Mouse (Mus musculus) cerebellum, postnatal 14 days (tissue): ENCODE measurements at regions not wholly inside any gene's neighbourhood (a gene's known extent, or its start where the extent isn't known, plus 50 kb on each side); places are given as distances from the start of the nearest gene placed in this dataset.

Experiments used
- DNase-seq, 2 experiments: peaks; one replicate each; pipeline ENCODE4 v3.0.0; 2021; ENCODE audit warnings: mixed read lengths in 2 of 2

- DNase-seq: no peak
Observed at GRCm38 (mm10) chr1:151088535-151089125, 93.7 kb upstream of the Gm47985 start.

DNA sequence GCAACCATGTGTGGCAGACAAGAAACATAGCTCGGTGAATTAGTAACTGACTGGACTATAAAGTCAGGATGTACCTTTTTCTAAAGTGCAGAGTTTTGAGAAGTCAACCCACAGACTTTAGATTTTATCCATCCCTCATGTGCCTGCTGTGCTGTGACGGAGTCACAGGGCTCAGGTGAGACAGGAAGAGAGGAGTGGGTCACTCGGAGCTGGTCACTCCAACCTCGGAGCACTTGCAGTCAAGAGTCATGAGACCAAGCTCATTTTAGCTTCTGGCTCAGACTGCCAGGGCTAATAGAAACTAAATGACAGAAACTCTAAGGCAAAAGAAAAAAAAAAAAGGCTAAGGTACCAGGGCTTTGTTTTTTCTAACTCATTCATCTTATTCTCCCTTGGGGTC lies 90.3 kb upstream of the Gm47985 start:
- no peak for DNase-seq

GRCm38 (mm10) chr1:151095344-151096050 lies 86.8 kb upstream of the Gm47985 start:
- no peak for DNase-seq

DNA sequence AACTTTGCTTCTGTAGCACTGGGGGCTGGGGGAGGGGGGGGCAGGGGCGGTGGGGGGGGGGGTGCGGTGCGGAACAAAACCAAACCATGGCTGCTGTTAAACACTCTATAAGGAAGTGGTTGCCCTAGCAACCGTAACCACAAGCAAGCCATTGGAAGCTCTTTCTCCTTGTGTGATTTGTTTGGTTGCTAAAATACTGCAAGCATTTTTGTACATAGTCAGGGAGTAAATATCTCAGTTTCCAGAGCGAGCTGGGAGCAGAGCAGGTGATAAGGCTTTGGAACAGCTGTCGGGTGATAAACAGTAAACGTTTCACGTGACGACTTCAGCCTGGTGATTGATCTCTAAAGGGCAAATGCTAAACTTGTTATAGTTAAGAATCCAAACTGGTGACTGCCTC lies 86.3 kb upstream of the Gm47985 start:
- DNase-seq: no peak

- no peak for DNase-seq
Observed at GRCm38 (mm10) chr1:151097506-151097905, 84.8 kb upstream of the Gm47985 start.

DNA sequence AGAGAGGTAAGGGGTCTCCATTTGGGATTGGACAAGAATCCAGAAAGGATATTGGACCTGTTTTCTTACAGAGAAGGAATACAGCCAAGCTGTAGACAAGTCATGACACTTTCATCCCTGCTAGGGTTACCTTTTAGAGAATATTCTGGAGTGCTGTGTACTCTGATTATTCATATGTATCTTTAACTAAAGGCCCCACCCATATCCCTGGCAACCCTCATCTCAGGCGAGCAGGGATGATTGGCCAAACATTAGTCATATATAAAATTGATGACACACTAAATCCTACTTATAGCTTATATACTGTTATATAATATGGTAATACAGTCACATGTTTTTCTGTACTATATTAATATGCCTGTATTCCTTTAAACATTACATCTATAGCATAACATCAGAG lies 83.6 kb upstream of the Gm47985 start:
- DNase-seq: no peak

DNA sequence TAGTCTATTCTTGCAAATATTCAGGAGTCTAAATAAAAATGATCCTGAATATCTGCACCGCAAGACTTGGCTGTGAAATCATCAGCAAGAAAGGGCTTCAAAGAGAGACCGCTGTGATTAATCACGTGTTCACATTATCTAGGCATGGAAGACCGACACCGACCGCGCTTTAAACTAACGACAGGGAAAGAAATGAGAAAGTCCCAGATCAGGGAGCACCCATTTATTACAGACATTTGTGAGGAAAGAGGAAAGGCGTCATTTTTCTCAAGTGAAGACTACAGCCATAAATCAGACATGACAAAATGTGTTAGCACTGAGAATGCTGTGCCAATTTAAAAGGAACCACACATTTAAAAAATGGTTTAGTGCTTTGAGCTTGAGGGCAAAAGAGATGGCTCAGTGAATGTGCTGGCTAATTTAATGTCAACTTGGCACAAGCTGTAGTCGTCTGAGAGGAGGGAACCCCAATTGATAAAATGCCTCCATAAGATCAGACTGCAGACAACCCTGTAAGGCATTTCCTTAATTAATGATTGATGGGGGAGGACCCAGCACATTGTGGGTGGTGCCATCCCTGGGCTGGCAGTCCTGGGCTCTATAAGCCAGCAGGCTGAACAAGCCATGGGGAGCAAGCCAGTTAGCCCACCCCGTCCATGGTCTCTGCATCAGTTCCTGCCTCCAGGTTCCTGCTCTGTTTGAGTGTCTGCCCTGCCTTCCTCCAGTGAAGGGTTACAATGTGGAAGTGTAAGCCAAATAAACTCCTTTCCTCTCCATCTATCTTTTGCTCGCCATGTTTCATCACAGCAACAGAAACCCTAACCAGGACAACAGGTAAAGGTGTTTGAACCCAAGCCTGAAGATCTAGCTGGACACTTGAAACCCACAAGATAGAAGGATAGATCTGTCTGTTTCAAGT lies 81.5 kb upstream of the Gm47985 start:
- DNase-seq: no peak

GRCm38 (mm10) chr1:151101516-151101915 lies 80.8 kb upstream of the Gm47985 start:
- DNase-seq: no peak

GRCm38 (mm10) chr1:151102061-151102460 lies 80.3 kb upstream of the Gm47985 start:
- DNase-seq: no peak

DNA sequence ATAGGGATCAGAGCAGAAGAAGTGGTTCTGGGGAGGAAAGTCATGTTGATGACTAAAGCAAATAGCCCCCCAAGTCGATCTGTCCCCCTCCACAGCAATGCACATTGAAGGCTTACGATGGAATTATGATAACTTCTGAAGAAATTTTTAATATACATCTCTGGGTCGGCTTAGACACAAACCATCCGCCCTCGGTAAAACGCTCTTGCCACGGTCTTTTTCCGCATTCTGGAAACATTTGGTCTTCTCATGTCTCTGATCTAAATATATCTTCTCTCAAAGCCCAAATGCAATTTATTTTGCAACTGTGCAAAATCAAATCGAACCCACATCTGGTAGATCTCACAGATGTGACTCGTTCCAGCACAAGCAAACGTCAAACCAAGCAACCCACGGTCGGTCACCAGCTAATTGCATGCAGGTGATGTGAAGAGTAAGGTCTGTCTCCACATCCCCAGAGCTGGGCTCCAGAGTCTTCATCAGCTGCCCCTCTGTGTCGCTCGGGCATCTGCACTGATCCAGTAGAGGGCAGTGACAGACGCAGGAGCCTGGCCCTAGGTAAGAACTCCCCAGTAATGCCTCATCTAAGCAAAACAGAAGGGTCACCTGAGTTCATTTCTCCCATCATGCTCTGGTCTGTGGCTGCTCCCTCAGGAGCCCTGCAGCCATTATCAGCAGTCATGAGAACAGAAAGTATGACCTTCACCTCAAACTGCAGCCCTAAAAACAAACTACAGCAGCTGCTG lies 79.5 kb upstream of the Gm47985 start:
- no peak for DNase-seq

GRCm38 (mm10) chr1:151103522-151104037 lies 78.8 kb upstream of the Gm47985 start:
- no peak for DNase-seq

- DNase-seq: no peak
Observed at GRCm38 (mm10) chr1:151104346-151104745, 78.0 kb upstream of the Gm47985 start.

DNA sequence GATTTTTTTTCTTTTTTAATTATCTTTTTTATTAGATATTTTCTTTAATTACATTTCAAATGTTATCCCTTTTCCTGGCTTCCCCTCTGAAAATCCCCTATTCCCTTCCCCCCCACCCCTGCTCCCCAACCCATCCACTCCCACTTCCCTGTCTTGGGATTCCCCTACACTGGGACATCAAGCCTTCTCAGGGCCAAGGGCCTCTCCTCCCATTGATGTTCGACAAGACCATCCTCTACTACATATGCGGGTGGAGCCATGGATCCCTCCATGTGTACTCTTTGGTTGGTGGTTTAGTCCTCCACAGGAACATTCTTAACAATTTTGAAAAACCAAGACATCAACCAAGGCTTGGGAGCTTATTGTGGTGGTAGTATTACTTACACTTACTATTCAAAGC lies 77.5 kb upstream of the Gm47985 start:
- no peak for DNase-seq

DNA sequence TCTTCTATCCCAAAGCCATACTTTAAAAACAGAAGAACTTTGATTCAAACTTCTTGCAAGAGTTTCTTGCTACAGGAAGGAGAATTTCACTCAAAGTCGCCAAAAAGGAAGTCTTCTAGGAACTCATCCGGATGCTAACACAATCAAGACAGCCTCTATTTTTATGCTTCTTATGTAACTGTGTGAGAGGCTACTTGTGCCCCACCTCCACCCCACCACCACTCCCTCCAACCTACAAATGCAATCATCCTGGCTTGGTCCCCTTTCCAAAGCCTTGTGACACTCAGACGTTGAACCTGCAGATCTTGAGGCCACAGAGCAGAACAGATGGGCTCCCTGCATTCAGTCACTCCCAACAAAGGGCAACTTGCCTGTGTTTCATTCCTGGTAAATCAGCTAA lies 77.1 kb upstream of the Gm47985 start:
- DNase-seq: no peak

GRCm38 (mm10) chr1:151107401-151107800 lies 74.9 kb upstream of the Gm47985 start:
- DNase-seq: no peak

- no peak for DNase-seq
Observed at GRCm38 (mm10) chr1:151109333-151109732, 73.0 kb upstream of the Gm47985 start.

- DNase-seq: no peak
Observed at GRCm38 (mm10) chr1:151110412-151110811, 71.9 kb upstream of the Gm47985 start.

DNA sequence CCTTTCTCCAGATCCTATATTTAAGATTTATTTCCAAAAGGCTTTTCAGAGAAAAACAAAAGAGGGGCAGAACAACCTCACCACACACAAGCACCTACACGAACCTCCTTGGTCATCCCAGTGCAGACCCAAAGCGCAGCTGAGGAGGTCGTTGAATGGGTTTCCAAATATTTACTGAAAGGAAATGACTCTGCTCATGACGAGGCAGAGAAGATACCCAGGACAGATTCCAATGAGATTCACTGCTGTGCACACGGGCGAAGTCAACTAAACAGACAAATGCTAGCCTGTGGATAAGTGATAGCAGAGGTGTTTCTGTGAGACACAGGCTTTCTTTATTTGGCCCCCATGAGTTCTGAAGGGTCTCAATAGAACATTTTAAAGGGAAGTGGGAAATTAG lies 70.7 kb upstream of the Gm47985 start:
- no peak for DNase-seq

DNA sequence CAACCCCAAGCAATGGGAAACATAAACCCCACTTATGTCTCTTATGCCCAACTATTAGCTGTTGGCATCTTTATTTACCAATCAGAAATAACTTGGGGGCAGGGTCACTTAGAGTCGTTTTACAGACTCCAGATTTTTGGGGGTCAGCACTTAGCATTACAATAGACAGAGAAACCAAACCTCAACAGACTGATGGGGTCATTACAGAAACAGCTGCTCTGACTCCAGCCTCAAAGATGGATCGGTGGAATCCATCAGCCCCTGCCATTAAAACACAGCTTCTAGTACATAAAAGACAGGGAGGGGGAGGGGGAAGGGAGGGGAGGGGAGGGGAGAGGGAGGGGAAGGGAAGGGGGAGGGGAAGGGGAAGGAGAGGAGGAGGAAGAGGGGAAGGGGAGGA lies 69.9 kb upstream of the Gm47985 start:
- DNase-seq: no peak

DNA sequence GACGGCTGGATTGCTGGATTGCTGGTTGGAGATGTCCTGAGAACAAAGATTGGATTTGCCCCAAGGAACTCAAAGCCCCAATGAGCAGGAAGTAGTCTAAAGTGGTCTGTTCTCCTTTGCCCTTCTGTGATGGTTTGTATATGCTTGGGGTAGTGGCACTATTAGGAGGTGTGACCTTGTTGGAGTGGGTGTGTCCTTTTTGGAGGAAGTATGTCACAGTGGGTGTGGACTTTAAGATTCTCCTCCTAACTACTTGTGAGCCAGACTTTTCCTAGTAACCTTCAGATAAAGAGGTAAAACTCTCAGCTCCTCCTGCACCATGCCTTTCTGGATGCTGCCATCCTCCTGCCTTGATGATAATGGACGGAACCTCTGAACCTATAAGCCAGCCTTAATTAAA lies 69.1 kb upstream of the Gm47985 start:
- no peak for DNase-seq

DNA sequence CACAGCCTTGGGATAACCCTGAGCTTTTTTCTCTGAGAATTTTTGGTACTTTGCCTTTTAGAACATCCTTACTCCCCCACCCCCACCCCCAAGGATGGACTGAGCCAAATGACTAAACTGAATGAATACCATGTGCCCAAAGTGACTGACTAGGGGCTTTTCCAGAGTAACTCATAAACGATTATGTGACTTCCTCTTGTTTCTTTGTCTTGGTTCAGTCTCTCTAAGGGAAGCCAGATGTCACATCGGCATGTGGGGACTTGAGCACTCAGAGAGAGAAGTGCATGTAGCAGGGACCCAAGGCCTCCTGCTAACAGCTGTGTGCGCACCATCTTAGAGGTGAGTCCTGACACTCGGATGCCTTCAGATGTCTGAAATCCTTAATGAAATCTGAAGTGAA lies 63.8 kb upstream of the Gm47985 start:
- DNase-seq: no peak

- no peak for DNase-seq
Observed at GRCm38 (mm10) chr1:151118982-151119381, 63.4 kb upstream of the Gm47985 start.

- DNase-seq: no peak
Observed at GRCm38 (mm10) chr1:151119566-151119965, 62.8 kb upstream of the Gm47985 start.
